Mouse (Mus musculus) G1E (cell line): Measurements from ENCODE around the gene Serhl. TPM values are rescaled to one million over a fixed set of nuclear protein-coding genes. Genes with fewer than 3 reads are reported as not detected.

Experiments
- ATAC-seq: 2 replicates; pipeline ENCODE4 v1.8.0; 2016; ENCODE audit warnings: mild to moderate bottlenecking; ENCODE audit not compliant: insufficient number of reproducible peaks, poor library complexity, low FRiP score, severe bottlenecking; ENCODE audit errors: extremely low read depth
- DNase-seq: peaks from one replicate; pipeline ENCODE4 v3.0.0; 2012; ENCODE audit warnings: low spot score
- H3K27me3 ChIP-seq: 2 replicates; pipeline ENCODE4 v1.6.1; 2012; ENCODE audit warnings: mild to moderate bottlenecking, low read length, inconsistent platforms; ENCODE audit not compliant: insufficient read depth
- H3K36me3 ChIP-seq: replicated peaks from 2 replicates; pipeline ENCODE3; 2012; ENCODE audit warnings: mild to moderate bottlenecking, inconsistent platforms
- H3K4me1 ChIP-seq: 2 replicates; pipeline ENCODE4 v1.6.1; 2012; ENCODE audit warnings: low read depth, low read length, inconsistent platforms, mixed read lengths; ENCODE audit not compliant: insufficient read depth
- H3K4me3 ChIP-seq: 2 replicates; pipeline ENCODE4 v1.5.1; 2012; ENCODE audit warnings: low read depth, mild to moderate bottlenecking, inconsistent platforms, low read length, moderate library complexity, mixed read lengths
- H3K9me3 ChIP-seq: replicated peaks from 2 replicates; pipeline ENCODE4 v1.6.1; 2012; ENCODE audit warnings: inconsistent platforms
- CTCF ChIP-seq: IDR thresholded peaks from 2 replicates; pipeline ENCODE4 v1.5.1; 2012; ENCODE audit warnings: low read depth, low read length, inconsistent platforms, mixed read lengths
- GATA1 ChIP-seq: IDR thresholded peaks from 2 replicates; pipeline ENCODE4 v1.6.1; 2012; ENCODE audit warnings: borderline replicate concordance, low read length, inconsistent platforms, mixed read lengths
- GATA2 ChIP-seq: IDR thresholded peaks from 2 replicates; pipeline ENCODE4 v1.6.1; 2012; ENCODE audit warnings: low read depth, low read length, inconsistent platforms, borderline replicate concordance
- POLR2AphosphoS5 ChIP-seq: IDR thresholded peaks from 2 replicates; pipeline ENCODE4 v1.6.1; 2012; ENCODE audit warnings: low read depth, low read length, inconsistent platforms; ENCODE audit not compliant: insufficient replicate concordance
- TAL1 ChIP-seq: conservative IDR thresholded peaks from 2 replicates; pipeline ENCODE4 v1.6.1; 2012; ENCODE audit warnings: low read depth, low read length, inconsistent platforms, mixed read lengths
- polyA plus RNA-seq: library from polyadenylated mRNA; stranded (reverse); fragments of >175 nt; gene quantifications from 2 replicates; pipeline ENCODE4 v1.2.3, GENCODE M21; 2012
- total RNA-seq, 2 experiments: library from RNA; stranded (forward) in 1 of 2; stranded (reverse) in 1 of 2; fragments of 200-1000 nt in 1 of 2; fragments of >200 nt in 1 of 2; fragmentation: Nextera tagmentation in 1 of 2; gene quantifications; 2 replicates each; pipeline ENCODE4 v1.2.3; 2014 to 2017

The Serhl gene
- total and polyA plus RNA-seq, 3 experiments: 3.1 to 40.5 (median 29.5) TPM

- ATAC-seq: no peak
Measured at GRCm38 (mm10) chr15:83134671-83135070, 45.4 kb downstream of the Serhl start.

GRCm38 (mm10) chr15:83135654-83136053 lies 46.3 kb downstream of the Serhl start:
- DNase-seq (no peak), ATAC-seq (no peak)
- TF ChIP-seq CTCF: no peak
- no peak for TF ChIP-seq TAL1
- no peak for TF ChIP-seq GATA2
- no peak for TF ChIP-seq POLR2AphosphoS5
- TF ChIP-seq GATA1: no peak
- H3K9me3 ChIP-seq: no peaks in the 10 kb centered on the region
- no peaks in the 10 kb centered on the region for H3K27me3 ChIP-seq
- peaks cover 4% of the 10 kb centered on the region for H3K4me1 ChIP-seq
- peaks cover 92% of the 10 kb centered on the region for H3K36me3 ChIP-seq
- no peak overlapping the region for H3K4me3 ChIP-seq

More at GRCm38 (mm10) chr15:83134671-83135070, 45.4 kb downstream of the Serhl start:
- no peak for DNase-seq
- H3K4me1 ChIP-seq: peaks cover 2% of the 10 kb centered on the region
- no peak overlapping the region for H3K4me3 ChIP-seq
- no peaks in the 10 kb centered on the region for H3K27me3 ChIP-seq
- no peak for TF ChIP-seq CTCF
- TF ChIP-seq GATA2: no peak
- TF ChIP-seq GATA1: no peak
- TF ChIP-seq POLR2AphosphoS5: no peak
- no peak for TF ChIP-seq TAL1
- H3K9me3 ChIP-seq: no peaks in the 10 kb centered on the region
- peaks cover 97% of the 10 kb centered on the region for H3K36me3 ChIP-seq

DNA sequence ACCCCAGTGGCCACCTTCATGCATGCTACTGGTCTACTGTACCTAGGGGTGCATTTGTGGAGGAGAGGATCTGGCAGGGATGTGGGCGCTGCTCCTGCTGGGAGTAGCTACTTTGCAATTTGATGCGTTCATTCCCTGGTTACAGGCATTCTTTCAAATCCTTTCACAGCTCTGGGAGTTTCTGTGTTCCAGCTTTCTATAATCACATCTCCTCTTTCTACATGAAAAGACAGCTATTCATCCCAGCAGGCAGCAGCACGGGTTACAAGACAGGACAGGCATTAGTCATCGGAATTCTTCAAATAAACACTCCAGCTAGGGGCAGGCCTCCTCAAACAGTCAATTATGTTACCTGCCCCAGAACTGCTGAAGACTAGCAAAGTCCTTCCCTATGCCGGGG lies 53.6 kb downstream of the Serhl start:
- TF ChIP-seq TAL1 (no peak), CTCF (no peak), GATA2 (no peak), POLR2AphosphoS5 (no peak), GATA1 (no peak)
- Histone ChIP-seq H3K27me3 (no peaks in the 10 kb centered on the region), H3K36me3 (peaks cover 90% of the 10 kb centered on the region), H3K9me3 (no peaks in the 10 kb centered on the region), H3K4me1 (peaks cover 66% of the 10 kb centered on the region), H3K4me3 (no peak overlapping the region)
- DNase-seq: no peak
- ATAC-seq: no peak

DNA sequence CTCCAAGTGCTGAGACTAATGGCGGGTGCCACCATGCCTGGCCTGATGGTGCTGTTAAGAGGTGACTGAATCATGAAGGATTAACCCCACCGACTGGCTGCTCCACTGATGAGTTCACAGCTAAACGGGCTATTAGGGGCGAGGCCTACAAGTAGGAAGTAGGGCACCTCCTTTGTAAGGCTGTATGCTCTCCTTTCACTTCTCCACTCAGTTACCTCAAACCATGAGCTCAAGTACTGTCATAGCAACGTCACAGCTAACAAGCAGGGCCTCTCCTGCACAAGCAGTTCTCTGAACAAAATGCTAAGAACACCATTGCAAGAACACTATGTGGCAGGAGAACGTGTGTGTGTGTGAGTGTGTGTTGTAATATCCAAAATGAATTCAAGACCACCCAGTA lies 56.2 kb downstream of the Serhl start:
- Histone ChIP-seq H3K4me3 (no peak overlapping the region; the same call in 1 of the 2 replicates), H3K27me3 (no peaks in the 10 kb centered on the region), H3K4me1 (peaks cover 71% of the 10 kb centered on the region), H3K36me3 (peaks cover 75% of the 10 kb centered on the region), H3K9me3 (no peaks in the 10 kb centered on the region)
- TF ChIP-seq POLR2AphosphoS5 (no peak), GATA2 (no peak), GATA1 (no peak), TAL1 (no peak), CTCF (no peak)
- no peak for ATAC-seq
- DNase-seq: no peak

DNA sequence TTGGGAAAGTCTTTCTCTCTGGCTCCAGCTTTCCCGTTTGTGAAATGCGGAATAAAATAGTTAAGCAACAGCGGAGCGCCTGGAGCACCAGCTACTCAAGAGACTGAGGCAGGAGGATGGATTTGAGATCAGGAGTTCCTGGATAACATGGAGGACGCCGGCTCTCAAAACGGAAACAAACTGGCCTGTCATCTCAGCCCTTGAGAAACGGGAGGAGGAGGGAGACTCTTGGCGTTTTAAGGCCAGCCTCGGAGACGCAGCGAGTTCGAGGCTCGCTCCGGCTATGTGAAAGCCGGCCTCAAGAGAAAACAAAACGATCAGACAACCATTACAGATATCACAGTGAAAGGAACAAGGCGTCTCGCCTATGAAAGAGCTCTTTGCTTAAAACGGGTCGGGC lies 59.1 kb downstream of the Serhl start:
- Histone ChIP-seq H3K4me3 (peak overlapping the region; percentile 82), H3K9me3 (no peaks in the 10 kb centered on the region), H3K27me3 (no peaks in the 10 kb centered on the region), H3K36me3 (peaks cover 65% of the 10 kb centered on the region), H3K4me1 (peaks cover 52% of the 10 kb centered on the region)
- ATAC-seq (no peak), DNase-seq (no peak)
- TF ChIP-seq POLR2AphosphoS5 (no peak), CTCF (no peak), GATA2 (no peak), GATA1 (no peak)

DNA sequence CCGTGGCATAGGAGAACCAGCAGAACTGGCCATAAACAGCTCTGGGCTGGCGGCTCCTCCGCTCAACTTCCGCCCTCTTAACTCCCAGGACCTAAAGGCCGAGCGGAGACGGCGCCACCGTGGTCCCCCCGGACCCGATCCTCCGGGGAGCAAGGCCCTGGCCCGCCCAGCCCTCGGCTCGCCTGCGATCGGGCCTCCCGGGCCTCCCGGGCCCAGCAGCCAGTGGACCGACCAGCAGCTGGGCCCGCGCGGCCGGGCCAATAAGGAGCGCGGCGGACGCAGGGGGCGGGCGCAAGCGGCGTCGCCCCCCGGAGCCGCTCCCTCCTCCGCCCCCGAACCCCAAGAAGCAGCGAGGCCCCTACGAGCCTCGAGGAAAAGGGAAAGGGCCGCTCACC lies 59.5 kb downstream of the Serhl start:
- H3K4me1 ChIP-seq: peaks cover 52% of the 10 kb centered on the region

More for the DNA sequence above, 59.5 kb downstream of the Serhl start:
- Histone ChIP-seq H3K9me3 (no peaks in the 10 kb centered on the region), H3K4me3 (peak overlapping the region; percentile 82), H3K36me3 (peaks cover 65% of the 10 kb centered on the region), H3K27me3 (no peaks in the 10 kb centered on the region)
- TF ChIP-seq CTCF (no peak), GATA1 (no peak), POLR2AphosphoS5 (no peak), TAL1 (no peak), GATA2 (no peak)
- DNase-seq (no peak), ATAC-seq (no peak)
